Mouse (Mus musculus): Measurements from ENCODE around the gene Wnt3a.
"Not testable (repeated sequence)": the region's sequence is repeated elsewhere in the genome, so short reads cannot be mapped to it uniquely, and the experiment has no call there.

Gene Wnt3a

DNA sequence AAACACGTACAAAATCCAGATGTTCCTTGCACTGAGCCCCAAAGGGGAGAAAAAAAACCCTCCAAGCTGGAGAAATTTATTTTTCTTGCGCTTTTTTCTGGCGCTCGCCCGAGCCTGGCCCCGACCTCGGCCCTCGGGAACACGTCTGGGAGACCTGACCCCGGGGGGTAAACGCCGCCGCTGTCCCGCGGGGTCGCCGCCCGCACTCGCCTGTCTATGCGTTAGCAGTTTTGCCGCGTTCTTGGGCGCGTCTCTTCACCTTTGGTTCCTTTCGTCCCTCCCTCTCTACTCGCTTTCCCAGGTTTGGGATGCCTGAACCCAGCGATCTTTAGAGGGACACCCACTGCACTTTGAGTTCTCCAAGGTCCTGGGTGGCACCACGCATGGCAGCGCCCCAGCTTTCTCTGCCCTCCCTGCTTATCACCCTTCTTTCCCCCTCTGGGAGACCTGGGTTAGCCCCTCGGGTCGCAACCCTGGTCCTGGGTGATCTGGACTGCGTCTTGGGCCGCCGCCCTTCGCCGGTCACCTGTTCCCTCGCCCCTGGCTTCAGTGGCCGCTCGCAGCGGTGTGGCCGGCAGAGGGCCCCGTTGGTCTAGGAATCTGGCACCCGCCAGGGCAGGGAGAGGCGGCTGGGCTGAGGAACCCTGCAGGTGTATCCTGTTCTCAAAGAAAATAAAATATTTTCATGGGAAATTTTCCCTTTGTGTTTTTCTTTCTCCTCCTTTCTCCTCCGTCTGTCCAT is 17.0 kb upstream of the Wnt3a start:
- DNase-seq (ENCODE audit: low spot score): no peak

DNA sequence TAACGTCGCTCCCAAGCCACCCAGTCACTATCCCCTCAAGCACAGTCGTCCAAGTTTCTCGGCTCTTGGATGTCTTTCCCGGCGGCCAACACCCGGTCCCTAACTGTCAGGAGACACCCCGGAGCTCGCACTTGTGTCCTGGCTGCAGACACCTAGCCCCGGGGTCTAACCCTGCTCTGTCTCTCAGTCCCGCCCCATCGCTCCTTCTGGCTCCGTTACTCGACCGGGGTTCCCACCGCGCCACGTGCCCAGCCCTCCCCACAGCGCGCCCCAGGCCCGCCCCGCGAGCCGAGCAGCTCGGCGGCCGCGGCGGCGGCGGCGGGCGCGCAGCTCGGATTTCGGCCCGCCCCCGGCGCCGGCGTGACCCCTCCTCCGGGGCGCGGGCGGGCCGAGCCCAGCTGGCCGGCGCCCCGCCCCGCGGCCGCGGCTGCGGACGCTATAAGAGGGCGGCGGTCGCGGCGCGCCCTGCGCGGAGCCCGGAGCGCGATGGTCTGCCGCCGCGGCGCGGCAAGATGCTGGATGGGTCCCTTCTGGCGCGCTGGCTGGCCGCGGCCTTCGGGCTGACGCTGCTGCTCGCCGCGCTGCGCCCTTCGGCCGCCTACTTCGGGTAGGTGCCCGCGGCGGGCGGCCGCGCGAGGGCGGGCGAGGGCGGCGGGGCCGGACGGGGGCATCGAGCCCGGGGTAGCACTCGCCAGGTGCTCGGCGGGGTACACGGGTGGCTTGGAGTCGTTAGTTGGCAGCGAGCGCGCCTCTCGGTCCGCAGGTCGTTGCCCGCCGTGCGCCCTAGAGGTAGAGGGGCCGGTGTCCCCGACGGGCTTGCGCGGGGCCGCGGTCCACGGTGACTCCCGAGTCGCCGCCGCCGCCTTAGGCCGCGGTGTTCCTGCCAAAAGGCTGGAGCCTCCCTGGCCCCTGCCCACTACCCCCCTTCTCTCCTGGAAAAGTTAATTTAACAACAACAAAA is 16.2 kb upstream of the Wnt3a start, which contains the start of gene Wnt9a:
Gene Wnt9a, plus strand, starts transcription at position 468 of the 961 bp plus-strand sequence.
- no peak for DNase-seq (ENCODE audit: low spot score)

DNA sequence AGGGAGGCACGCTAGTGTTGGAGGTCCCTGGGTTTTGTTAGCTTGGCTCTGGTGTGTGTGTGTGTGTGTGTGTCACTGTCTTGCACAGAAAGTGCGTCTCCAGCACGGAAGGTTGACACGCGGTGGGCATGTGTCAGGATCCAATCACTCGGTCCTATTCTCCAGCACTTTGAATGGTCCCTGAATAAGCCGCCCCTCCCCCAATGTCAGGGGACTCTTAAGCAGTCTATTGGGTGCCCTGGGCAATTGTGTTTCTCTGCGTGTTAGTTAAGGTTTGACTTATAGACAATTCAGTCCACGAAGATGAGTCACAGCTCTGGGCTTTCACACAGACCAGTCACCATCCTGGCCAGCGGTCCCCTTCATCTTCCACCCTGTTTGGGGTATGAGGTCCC is 15.3 kb upstream of the Wnt3a start:
- DNase-seq (ENCODE audit: low spot score): no peak

DNA sequence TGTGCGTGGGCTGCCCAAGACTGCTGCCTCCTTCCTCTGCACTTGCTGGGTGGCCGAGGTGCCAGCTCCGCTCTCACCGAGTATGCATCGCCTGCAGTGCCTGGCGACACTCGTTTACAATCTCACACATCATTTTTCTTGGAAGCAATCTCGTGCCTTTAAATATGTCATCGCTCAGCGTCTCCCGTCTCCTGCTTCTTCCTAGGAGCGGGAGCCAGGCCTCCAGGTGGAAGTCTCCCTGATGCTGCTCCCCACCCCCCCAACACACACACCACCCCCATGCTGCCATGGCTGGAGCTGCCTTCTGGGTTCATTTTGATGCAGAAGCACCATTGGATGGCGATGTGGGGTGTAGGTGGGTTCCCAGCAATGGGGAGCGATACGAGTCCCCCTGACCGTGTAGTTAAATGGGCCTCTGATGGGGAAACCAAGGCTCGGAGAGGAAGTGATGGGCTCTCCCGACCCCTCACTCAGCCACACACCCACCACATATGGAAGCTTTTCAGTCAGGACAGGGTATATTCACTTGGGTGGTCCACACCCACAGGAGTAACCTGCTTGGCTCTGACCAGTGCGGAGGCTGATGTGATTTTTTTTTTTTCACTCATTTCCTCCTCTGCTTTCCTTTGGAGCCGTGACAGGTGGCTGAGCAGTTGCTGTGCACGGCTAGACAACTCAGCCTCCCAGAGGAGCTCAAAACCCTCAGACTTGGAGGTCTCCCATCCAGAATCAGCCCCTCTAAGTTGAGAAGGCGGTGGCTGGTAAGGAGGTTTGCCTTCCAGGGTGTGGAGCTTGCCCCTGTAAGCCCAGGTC is 14.7 kb upstream of the Wnt3a start:
- DNase-seq (ENCODE audit: low spot score): no peak

DNA sequence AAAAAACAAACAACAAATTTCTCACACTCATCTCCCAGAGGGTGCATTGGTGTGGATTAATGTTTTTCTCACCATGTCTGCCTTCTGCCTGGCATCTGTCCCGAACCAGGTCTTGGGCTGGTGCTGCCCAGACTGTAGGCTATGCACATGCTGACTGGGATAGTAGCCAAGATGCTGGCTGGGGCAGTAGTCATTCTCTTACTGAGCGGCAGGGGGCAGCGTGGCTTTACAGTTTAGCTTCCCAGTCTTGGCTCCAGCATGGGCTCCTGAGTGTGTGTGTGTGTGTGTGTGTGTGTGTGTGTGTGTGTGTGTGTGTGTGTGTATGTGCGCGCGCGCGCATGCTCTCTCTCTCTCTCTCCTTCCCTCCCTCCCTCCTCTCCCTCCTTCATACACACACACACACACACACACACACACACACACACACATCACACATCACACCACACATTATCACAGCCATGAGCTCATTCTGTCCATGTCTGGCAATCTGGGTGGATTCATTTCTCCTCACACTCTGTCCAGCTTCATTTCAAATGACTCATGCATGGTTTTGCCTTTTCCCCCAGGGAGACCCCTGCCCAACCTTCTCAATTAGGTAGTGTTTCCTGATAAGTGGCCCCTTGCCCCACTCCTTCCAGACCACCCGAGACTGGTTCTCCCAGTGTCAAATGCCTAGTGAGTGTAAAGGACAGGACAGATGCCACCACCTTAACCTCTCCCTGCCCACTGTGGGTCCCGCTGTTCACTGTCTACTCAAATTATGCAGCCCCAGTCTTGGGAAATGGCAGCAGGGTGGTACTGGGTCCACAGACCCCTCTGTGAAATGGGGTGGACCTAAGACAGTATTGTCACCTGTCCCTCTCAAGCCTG is 12.4 kb upstream of the Wnt3a start:
- peak; percentile 81 for DNase-seq (ENCODE audit: low spot score)

DNA sequence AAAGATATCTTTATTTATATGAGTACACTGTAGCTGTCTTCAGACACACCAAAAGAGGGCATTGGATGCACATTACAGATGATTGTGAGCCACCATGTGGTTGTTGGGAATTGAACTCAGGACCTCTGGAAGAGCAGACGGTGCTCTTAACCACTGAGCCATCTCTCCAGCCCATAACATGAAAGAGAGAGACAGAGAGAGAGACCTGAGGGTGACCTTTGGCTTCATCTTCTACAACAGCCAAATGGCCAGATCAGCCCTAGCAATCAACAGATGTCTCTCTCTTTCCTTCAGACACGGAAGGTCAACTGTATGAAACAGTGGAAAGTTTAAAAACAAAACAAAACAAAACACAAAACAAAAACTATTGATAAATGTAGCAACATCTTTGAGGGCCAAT is 10.5 kb upstream of the Wnt3a start:
- not testable (repeated sequence) for DNase-seq (ENCODE audit: low spot score)

DNA sequence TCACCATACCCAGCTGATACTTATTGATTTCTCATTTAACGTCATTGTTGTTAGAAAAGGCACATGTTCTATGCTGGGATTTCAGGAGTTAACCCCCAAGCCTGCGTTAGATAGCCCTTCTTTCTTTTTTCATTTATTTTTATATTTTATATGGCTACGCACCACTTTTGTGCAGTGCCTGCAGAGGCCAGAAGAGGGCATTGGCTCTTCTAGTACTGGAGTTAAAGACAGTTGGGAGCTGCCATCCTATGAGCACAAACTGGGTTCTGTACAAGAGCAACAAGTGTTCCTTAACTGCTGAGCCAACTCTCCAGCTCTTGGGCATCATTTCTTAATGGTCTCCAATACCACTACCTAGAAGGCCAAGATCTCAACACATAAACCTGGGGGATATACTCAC is 9.6 kb upstream of the Wnt3a start:
- no peak for DNase-seq (ENCODE audit: low spot score)

DNA sequence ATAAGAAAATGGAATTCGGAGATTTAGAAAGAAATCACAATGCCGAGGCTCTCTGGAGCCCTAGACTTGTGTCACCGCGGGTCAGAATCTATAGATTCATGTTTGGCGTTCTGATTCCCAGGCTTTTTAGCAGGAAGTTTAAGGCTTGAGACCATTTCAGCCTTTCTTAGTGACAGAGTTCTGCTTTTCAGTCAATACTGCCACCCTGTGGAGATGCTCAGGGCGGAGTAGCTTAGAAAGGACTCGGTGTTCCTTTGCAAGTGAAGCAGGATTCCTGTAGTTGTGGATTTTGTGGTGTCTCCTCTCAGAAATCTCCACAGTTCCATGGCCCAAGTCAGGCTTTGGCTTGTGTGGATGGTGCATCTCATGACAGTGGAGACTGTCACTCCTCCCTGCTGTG is 7.4 kb upstream of the Wnt3a start:
- DNase-seq (ENCODE audit: low spot score): no peak

DNA sequence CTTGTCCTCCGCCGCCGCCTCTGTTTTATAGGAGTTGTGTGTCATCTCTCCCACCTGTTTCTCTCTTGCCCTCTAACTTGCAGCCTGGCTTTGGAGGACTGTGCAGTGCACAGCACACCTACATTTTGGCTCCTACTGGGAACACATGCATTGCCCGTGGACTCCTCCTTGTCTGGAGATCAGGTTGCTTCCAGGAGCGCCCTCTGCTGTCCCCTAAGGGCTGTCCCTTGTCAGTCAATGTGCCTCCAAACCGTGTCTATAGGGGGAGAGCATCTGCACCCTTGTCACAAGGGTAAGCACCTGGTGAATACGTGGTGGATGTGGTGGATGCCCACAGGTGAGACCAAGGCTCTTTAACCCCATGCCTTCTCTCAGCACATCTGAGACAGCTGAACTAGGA is 3.1 kb upstream of the Wnt3a start:
- no peak for DNase-seq (ENCODE audit: low spot score)

DNA sequence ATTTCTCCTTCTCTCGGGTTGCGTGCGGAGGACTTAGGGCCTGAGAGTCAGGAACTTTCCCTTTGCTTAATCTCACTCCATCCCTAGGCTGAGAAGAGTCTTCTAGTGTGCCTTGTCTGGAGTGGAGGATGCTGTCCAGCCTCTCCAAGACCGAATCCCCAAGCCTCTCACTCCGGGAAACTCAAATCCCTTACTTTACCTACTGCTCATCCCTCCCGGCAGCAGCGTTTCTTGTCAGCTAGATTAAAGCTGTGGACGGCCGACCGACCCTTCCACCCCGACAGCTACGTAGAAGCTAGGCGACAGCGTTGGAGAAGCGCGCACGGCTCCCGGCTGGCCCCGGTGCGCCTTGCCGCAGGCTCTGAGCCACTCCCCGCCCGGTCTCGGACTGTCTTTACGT is 846 bp downstream of the Wnt3a start:
- no peak for DNase-seq (ENCODE audit: low spot score)

DNA sequence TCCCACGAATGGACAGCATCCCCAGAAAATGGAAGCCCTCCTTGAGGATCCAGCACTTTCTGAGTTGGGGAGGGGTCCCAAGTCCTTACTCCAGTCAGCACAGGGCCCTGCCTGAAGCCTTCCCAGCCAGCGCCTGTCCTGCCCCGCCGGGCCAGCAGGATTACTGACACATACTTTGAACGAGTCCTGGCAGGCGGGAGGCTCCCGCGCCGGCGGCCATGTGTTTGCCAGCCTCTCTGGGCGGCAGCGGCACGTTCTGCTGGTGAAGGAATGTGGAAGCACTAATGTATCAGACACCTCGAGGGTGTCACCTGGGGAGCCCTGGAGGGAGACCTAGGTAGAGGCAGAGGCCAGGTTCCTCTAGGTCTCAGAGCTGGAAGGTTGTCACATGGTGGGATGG is 6.4 kb downstream of the Wnt3a start:
- no peak for DNase-seq (ENCODE audit: low spot score)

DNA sequence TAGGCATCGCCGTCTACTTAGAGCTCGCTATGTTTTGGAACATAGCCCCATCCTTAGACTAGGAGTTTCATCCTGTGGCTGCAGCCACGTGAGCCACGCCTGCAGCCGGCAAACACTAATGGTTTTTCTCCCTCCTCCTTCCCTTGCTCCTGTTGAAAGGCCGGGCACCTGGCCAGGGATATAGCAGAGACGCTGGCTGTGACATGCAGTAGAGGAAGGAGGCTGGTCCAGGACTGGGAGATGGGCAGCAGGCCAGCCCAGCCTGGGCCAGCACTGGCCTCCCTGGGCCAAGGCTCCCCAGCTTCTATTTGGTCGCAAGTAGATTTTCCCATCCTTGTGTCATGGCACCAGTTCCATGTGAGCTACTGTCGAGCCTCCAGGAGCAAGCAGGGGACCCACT is 7.6 kb downstream of the Wnt3a start:
- DNase-seq (ENCODE audit: low spot score): no peak

DNA sequence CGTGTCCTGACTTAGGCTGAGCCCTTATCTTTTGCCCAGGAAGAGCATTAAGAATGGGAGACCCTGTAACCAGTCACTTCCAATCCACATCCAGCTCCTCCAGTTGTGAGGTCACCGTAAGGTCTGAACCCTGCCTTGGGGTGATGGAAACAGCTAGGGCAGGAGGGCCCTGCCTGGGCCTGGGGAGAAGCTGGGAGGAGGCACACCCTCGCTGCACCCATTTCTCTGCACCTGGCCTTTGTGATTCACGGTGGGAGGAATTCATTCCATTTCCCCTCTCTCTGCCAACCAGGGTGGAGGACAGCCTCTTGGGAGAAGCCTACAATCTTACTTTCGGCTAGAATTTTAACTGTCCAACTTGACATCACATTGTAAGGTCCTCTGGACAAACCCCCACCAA is 8.4 kb downstream of the Wnt3a start:
- DNase-seq (ENCODE audit: low spot score): no peak

DNA sequence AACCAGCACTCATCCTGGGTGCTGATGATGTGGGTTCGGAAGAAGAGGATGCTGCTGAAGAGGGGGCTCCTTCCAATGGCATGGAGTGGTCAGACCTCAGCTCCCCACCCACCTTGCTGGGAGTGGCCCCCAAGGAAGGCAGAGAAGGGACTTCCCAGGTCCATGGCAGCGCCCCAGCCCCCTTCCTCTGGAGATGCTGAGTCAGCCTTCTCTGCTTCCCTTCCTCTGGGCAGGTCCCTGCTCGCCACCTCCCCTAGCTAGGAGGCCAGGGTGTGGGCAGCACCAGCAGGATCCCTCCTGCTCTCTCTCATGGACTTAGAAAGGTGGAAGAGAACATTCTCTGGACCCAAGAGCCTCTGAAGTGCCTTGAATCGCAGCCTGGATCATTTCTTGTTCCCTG is 12.5 kb downstream of the Wnt3a start:
- no peak for DNase-seq (ENCODE audit: low spot score)

DNA sequence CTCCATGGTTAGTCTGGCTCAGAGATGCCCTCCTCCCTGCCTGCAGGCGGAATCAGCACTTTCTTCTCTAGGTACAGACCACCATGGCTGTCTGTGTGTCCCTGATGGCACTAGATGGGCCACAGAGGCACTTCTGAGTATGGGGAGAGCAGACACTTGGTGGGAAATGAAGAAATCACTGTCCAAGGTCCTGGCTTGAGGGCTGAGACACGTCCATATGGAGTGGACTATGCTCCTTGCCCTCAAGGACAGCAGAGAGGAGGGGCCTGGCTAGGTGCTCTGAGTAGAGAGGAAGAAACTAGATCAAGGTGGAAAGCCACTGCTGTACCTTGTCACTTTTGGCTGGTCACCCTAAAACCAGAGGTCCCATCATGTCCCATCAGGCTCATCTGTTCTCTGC is 13.7 kb downstream of the Wnt3a start:
- DNase-seq (ENCODE audit: low spot score): no peak

DNA sequence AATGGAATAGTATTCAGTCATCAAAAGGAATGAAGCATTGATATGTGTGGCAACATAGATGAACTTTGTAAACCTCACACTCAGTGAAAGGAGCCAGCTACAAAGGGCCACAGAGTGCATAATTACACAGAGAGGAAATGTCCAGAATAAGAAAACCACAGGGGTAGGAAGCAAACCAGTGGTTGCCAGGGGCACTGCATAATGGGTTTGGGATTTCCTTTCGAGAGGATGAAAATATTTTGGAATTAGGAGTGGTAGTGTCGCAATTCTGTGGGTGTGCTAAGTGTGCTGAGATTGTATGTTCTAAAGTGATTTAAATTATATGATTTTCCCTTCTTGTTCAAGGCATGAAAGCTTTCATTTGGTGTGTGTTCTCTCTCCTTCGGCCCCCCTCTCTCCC is 16.4 kb downstream of the Wnt3a start:
- DNase-seq (ENCODE audit: low spot score): no peak

DNA sequence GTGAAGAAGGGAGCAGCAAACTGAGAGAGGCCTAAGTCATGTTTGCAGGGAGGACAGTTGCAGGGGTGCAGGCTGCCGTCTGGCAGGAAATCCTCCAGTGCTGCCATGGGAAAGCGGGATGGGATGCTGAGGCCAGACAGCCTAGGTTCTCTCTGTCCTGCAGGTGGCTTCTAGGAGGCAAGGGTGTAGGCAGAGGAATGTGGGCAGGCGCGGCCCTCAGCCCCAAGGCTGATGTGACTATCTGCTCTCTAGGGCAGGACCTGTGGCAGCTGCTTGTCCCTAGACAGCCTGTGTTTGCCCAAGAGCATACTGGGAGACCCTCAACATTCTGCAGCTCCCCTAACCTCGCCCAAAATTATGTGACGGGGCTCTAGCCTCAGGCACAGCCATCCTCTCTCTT is 23.8 kb downstream of the Wnt3a start:
- no peak for DNase-seq (ENCODE audit: low spot score)

DNA sequence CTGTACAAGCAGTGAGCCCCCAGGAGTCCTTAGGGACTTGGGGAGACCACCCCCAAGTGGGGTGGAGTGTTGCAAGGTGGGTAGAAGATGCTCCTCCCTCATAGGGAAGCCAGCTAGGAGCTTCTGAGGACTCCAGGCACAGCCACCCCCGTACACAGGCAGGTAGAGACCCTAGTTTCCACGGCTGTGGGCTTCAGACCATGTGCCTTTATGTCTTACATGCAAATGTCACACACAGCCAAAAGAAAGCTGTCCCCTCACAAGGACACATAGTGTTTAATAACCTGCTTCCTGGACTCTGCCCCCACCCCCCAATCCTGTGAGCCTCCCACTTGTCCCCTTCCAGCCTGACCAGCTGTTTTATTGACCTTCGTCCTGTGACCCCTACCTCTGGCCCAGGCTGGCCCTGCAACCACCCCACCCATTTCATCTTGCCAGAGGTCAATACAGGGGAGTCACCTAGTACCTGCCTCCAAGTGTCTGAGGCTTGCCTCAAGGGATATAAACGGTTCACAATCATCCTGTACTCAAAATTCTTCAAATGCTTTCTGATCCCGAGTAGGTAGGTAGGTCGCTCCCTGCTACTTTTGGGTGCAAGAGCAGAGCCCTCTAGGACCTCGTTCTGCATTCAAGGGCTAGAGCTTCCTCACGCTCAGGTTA is 25.3 kb downstream of the Wnt3a start:
- DNase-seq (ENCODE audit: low spot score): no peak

DNA sequence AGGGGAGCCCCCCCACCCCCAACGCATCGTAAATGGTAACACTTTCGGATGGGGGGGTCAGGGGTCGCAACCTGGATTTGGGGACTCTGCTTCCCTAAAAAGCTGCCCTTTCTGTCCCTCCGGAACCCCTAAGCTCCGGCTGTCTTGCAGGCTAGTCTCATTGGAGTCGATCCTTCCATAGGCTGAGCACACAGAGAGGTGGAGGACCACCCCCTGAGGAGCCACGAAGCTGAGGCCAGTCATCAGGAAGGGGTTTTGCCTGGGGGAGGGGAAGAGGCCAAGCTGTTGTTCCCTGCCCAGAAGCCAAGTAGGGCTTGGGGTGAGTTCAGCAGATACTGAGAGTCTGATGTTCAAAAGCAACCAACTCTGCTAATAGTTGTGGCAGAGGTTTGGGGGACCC is 26.0 kb downstream of the Wnt3a start:
- DNase-seq (ENCODE audit: low spot score): no peak

DNA sequence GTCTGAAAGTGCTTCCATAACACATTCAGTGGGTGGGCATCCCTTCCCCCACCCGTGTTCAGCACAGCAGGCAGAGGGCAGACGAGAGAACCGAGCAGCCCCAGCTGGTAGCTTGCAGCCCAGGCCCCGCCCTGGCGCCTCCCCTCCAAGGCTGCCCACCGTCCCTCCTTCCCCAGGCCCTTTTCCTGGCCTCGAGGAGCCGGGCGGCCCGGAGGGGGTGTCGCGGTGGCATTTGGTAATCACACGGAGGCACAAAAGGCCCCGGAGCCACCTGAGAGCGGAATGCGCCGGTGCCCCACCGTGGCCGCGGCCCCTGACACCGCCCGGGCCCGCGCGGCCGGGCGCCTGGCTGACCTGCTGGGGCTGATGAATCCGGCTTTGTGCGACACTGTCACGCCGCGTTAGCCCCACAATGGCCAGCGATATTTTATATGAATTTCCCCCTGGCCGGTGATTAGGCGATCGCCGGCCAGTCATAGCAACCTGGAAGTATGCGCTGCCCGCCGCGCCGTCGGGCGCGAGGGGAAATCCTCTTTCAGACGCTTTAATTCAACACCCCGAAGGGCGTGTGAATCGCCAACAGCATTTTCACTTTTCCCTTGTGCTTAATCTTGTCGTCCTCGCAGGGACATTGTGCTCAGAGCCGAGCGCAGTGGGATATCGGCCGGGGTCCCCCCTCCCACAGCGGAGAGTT is 26.5 kb downstream of the Wnt3a start:
- no peak for DNase-seq (ENCODE audit: low spot score)

Data from left cerebral cortex, adult 11 months (tissue).